Mouse (Mus musculus): ENCODE results near the gene Sec16a. TPM values are rescaled to one million over a fixed set of nuclear protein-coding genes. Genes with fewer than 3 reads are reported as not detected.
A peak's percentile ranks its signal among the peaks of the same experiment; 100 is the strongest.

The Sec16a gene
- polyA plus RNA-seq, 1 experiment, result not detected

- WGBS, result 59% methylated on average over 3 of the region's 3 CpGs
- H3K4me3 ChIP-seq (ENCODE audit: insufficient read depth, low read depth, low read length), result no peak overlapping the region
- H3K27ac ChIP-seq (ENCODE audit: insufficient read depth, low read depth, low read length), result no peak overlapping the region
- peaks cover 22% of the 10 kb centered on the region for H3K4me1 ChIP-seq (ENCODE audit: control insufficient read depth, insufficient read depth, low read length)
- TF ChIP-seq CTCF (IDR thresholded peaks at IDR 0.05; ENCODE audit: insufficient read depth, low read depth, low read length) (no peak), POLR2A (IDR thresholded peaks at IDR 0.05; ENCODE audit: insufficient read depth, low read depth, low read length) (no peak)
These were observed 35.7 kb downstream of the Sec16a start for GRCm38 (mm10) chr2:26409362-26409761.

GRCm38 (mm10) chr2:26408515-26409356 lies 36.3 kb downstream of the Sec16a start, which contains the start of gene Inpp5e:
Gene Inpp5e, minus strand, starts transcription at chr2:26409203.
- TF ChIP-seq CTCF (IDR thresholded peaks at IDR 0.05; ENCODE audit: insufficient read depth, low read depth, low read length) (peak; percentile 71), POLR2A (IDR thresholded peaks at IDR 0.05; ENCODE audit: insufficient read depth, low read depth, low read length) (peak; percentile 19; the same call in 1 of the 2 replicates)
- peaks cover 23% of the 10 kb centered on the region for H3K4me1 ChIP-seq (ENCODE audit: control insufficient read depth, insufficient read depth, low read length)
- under 1% methylated on average over 57 of the region's 57 CpGs for WGBS
- peak within 1 kb of the TSS; percentile 22; the same call in 1 of the 2 replicates for H3K27ac ChIP-seq (ENCODE audit: insufficient read depth, low read depth, low read length)
- peak within 1 kb of the TSS; percentile 67 for H3K4me3 ChIP-seq (ENCODE audit: insufficient read depth, low read depth, low read length)

- Histone ChIP-seq H3K27ac (ENCODE audit: insufficient read depth, low read depth, low read length) (no peak overlapping the region), H3K4me1 (ENCODE audit: control insufficient read depth, insufficient read depth, low read length) (peaks cover 26% of the 10 kb centered on the region), H3K4me3 (ENCODE audit: insufficient read depth, low read depth, low read length) (no peak overlapping the region)
- 83% methylated on average over 8 of the region's 8 CpGs for WGBS
- TF ChIP-seq CTCF (IDR thresholded peaks at IDR 0.05; ENCODE audit: insufficient read depth, low read depth, low read length) (no peak), POLR2A (IDR thresholded peaks at IDR 0.05; ENCODE audit: insufficient read depth, low read depth, low read length) (no peak)
These were observed 41.7 kb downstream of the Sec16a start for GRCm38 (mm10) chr2:26403306-26403705.

- H3K4me3 ChIP-seq (ENCODE audit: insufficient read depth, low read depth, low read length), result no peak overlapping the region
- H3K27ac ChIP-seq (ENCODE audit: insufficient read depth, low read depth, low read length), result no peak overlapping the region
- 81% methylated on average over 1 of the region's 1 CpGs for WGBS
These were observed 42.8 kb downstream of the Sec16a start for GRCm38 (mm10) chr2:26402265-26402664.

GRCm38 (mm10) chr2:26401023-26401422 lies 44.0 kb downstream of the Sec16a start:
- Histone ChIP-seq H3K4me3 (ENCODE audit: insufficient read depth, low read depth, low read length) (no peak overlapping the region), H3K27ac (ENCODE audit: insufficient read depth, low read depth, low read length) (no peak overlapping the region), H3K4me1 (ENCODE audit: control insufficient read depth, insufficient read depth, low read length) (peaks cover 8% of the 10 kb centered on the region)
- 90% methylated on average over 4 of the region's 4 CpGs for WGBS
- no peak for TF ChIP-seq POLR2A (IDR thresholded peaks at IDR 0.05; ENCODE audit: insufficient read depth, low read depth, low read length)
- TF ChIP-seq CTCF (IDR thresholded peaks at IDR 0.05; ENCODE audit: insufficient read depth, low read depth, low read length), result no peak

More at GRCm38 (mm10) chr2:26402265-26402664, 42.8 kb downstream of the Sec16a start:
- no peak for TF ChIP-seq CTCF (IDR thresholded peaks at IDR 0.05; ENCODE audit: insufficient read depth, low read depth, low read length)
- TF ChIP-seq POLR2A (IDR thresholded peaks at IDR 0.05; ENCODE audit: insufficient read depth, low read depth, low read length), result no peak
- H3K4me1 ChIP-seq (ENCODE audit: control insufficient read depth, insufficient read depth, low read length), result peaks cover 16% of the 10 kb centered on the region

GRCm38 (mm10) chr2:26400296-26400695 lies 44.7 kb downstream of the Sec16a start:
- H3K27ac ChIP-seq (ENCODE audit: insufficient read depth, low read depth, low read length), result no peak overlapping the region
- WGBS, result 92% methylated on average over 5 of the region's 5 CpGs
- no peak overlapping the region for H3K4me3 ChIP-seq (ENCODE audit: insufficient read depth, low read depth, low read length)
- TF ChIP-seq POLR2A (IDR thresholded peaks at IDR 0.05; ENCODE audit: insufficient read depth, low read depth, low read length), result no peak
- no peak for TF ChIP-seq CTCF (IDR thresholded peaks at IDR 0.05; ENCODE audit: insufficient read depth, low read depth, low read length)
- peaks cover 6% of the 10 kb centered on the region for H3K4me1 ChIP-seq (ENCODE audit: control insufficient read depth, insufficient read depth, low read length)

- 79% methylated on average over 5 of the region's 5 CpGs for WGBS
These were observed 45.4 kb downstream of the Sec16a start for GRCm38 (mm10) chr2:26399647-26400046.

GRCm38 (mm10) chr2:26398978-26399377 lies 46.0 kb downstream of the Sec16a start:
- TF ChIP-seq POLR2A (IDR thresholded peaks at IDR 0.05; ENCODE audit: insufficient read depth, low read depth, low read length) (no peak), CTCF (IDR thresholded peaks at IDR 0.05; ENCODE audit: insufficient read depth, low read depth, low read length) (no peak)
- no peak overlapping the region for H3K27ac ChIP-seq (ENCODE audit: insufficient read depth, low read depth, low read length)
- peaks cover 6% of the 10 kb centered on the region for H3K4me1 ChIP-seq (ENCODE audit: control insufficient read depth, insufficient read depth, low read length)
- 80% methylated on average over 8 of the region's 8 CpGs for WGBS
- no peak overlapping the region for H3K4me3 ChIP-seq (ENCODE audit: insufficient read depth, low read depth, low read length)

More at GRCm38 (mm10) chr2:26399647-26400046, 45.4 kb downstream of the Sec16a start:
- Histone ChIP-seq H3K4me1 (ENCODE audit: control insufficient read depth, insufficient read depth, low read length) (peaks cover 6% of the 10 kb centered on the region), H3K4me3 (ENCODE audit: insufficient read depth, low read depth, low read length) (no peak overlapping the region), H3K27ac (ENCODE audit: insufficient read depth, low read depth, low read length) (no peak overlapping the region)
- TF ChIP-seq POLR2A (IDR thresholded peaks at IDR 0.05; ENCODE audit: insufficient read depth, low read depth, low read length) (no peak), CTCF (IDR thresholded peaks at IDR 0.05; ENCODE audit: insufficient read depth, low read depth, low read length) (no peak)

- WGBS, result 91% methylated on average over 6 of the region's 6 CpGs
- H3K4me1 ChIP-seq (ENCODE audit: control insufficient read depth, insufficient read depth, low read length), result peaks cover 15% of the 10 kb centered on the region
- TF ChIP-seq POLR2A (IDR thresholded peaks at IDR 0.05; ENCODE audit: insufficient read depth, low read depth, low read length) (no peak), CTCF (IDR thresholded peaks at IDR 0.05; ENCODE audit: insufficient read depth, low read depth, low read length) (no peak)
These were observed 53.4 kb downstream of the Sec16a start for GRCm38 (mm10) chr2:26391617-26392016.

More at GRCm38 (mm10) chr2:26391617-26392016, 53.4 kb downstream of the Sec16a start:
- Histone ChIP-seq H3K4me3 (ENCODE audit: insufficient read depth, low read depth, low read length) (no peak overlapping the region), H3K27ac (ENCODE audit: insufficient read depth, low read depth, low read length) (no peak overlapping the region)
